Mouse (Mus musculus) embryonic stem cell, embryonic (primary cell): ENCODE data around the gene Ecd.

ENCODE experiments used
- CTCF ChIA-PET, 4 experiments: fragments of 300-600 bp in 2 of 4; fragments of 350-600 bp in 2 of 4; sonication (Branson Sonifier 250); formaldehyde crosslinking; loops; one replicate each; lab custom pipeline; 2022; ENCODE audit warnings: inconsistent platforms in 2 of 4; lab: Charles Lee
- POLR2A ChIA-PET, 4 experiments: fragments of 300-600 bp in 2 of 4; fragments of 350-600 bp in 2 of 4; sonication (Branson Sonifier 250); formaldehyde crosslinking; loops; one replicate each; lab custom pipeline; 2022; ENCODE audit warnings: antibody characterized with exemption in 4 of 4, inconsistent platforms in 1 of 4; lab: Charles Lee

Ecd gene

DNA sequence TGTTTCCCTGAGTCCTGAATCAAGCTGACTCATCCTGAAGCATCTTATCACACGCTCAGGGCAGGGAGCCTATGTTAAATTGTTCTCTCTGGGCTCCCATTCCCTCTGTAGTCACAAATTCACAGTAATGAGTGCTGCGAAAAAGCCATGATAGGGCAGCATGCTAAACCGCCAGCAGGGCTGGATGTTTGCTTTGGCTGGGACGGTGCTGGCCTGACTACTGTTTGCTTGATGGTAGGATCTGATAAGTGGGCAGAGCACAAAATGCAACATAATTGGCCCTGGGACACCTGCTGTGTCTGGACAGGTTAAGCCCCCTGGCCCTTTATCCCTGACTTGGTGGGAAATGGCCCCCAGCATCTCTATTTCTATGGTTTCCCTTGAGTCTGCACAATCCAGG, 56.5 kb downstream of the Ecd start:
- ChIA-PET POLR2A (interaction anchor here in 1 of 4 experiments (0.8 kb wide), 1 partner anchor 42 kb away, joined by 3 read pairs; no protein-coding TSS in a partner anchor), CTCF (interaction anchor here in 1 of 4 experiments (0.5 kb wide), 1 partner anchor 179 kb away, joined by 3 read pairs; no protein-coding TSS in a partner anchor)
